Mouse (Mus musculus): ENCODE measurements at regions not wholly inside any gene's neighbourhood (a gene's known extent, or its start where the extent isn't known, plus 50 kb on each side); places are given as distances from the start of the nearest gene placed in this dataset.

DNA sequence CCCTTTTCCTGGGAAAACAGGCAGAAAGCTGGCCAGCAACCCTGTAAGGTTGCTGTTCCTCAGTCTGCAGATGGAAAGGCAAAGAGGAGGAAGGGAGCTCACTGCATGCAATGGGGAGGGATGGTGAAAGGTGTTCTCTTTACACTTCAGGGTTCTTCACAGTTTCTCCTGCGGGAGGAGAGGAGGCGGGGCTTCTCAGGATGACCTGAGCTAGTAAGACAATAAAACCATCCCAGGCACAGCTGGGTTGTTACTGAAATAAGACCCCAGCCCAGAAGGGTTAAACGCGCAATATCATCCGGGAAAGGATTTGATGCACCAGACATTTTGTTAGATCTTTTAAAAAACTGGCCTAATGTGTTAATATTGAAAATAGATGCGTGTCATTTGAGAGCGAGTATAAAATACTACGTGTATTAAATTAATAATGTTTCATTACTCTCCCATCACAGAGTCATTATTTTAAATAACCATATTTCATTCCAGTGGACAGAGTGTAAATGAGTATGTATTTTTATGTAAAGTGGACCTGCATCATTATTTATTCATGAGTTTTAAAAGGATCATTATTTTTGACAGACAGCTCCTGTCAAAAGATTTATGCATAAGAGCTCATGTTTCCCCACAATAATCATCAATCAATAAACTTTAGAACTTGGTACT, 409.8 kb downstream of the Rnd3 start:
- no peak for ATAC-seq
- no peak overlapping the region for H3K4me2 ChIP-seq (ENCODE audit: low read depth, low read length)
- 58% methylated on average over 8 of the region's 8 CpGs for WGBS
- no peak overlapping the region for H3K9ac ChIP-seq (ENCODE audit: low read depth, low read length)
- no peaks in the 10 kb centered on the region for H3K4me1 ChIP-seq (ENCODE audit: control insufficient read depth, insufficient read depth, low read length)
- H3K36me3 ChIP-seq (ENCODE audit: control insufficient read depth, insufficient read depth, low read length) = no peaks in the 10 kb centered on the region
- H3K9me3 ChIP-seq (ENCODE audit: control insufficient read depth, low read length) = no peaks in the 10 kb centered on the region
- no peak overlapping the region for H3K4me3 ChIP-seq (ENCODE audit: low read length)
- no peaks in the 10 kb centered on the region for H3K27me3 ChIP-seq (replicated peaks; ENCODE audit: control insufficient read depth, insufficient read depth, low read length)
- no peak overlapping the region for H3K27ac ChIP-seq (ENCODE audit: low read length)

DNA sequence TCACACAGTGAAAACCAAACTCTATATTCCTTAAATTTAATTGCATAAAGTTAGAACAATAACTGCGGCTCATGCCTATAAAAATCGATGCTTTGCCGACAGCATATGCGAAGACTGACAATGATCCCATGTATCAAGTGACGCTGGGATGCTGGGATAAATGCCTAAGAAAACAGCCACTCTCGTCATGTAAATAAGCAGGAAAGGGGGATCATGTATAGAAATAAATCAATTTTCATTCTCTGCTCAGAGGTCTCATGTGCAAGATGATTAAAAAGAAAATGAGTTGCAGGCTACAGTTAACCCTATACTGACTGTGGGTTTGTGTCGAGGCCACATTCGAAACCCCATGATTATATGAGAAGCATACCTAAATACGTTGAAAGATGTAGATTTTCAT, 411.2 kb downstream of the Rnd3 start:
- 75% methylated on average over 9 of the region's 9 CpGs for WGBS
- H3K36me3 ChIP-seq (ENCODE audit: control insufficient read depth, insufficient read depth, low read length) = no peaks in the 10 kb centered on the region
- H3K27ac ChIP-seq (ENCODE audit: low read length) = no peak overlapping the region
- no peak overlapping the region for H3K4me3 ChIP-seq (ENCODE audit: low read length)
- H3K27me3 ChIP-seq (replicated peaks; ENCODE audit: control insufficient read depth, insufficient read depth, low read length) = no peaks in the 10 kb centered on the region
- no peaks in the 10 kb centered on the region for H3K9me3 ChIP-seq (ENCODE audit: control insufficient read depth, low read length)
- H3K9ac ChIP-seq (ENCODE audit: low read depth, low read length) = no peak overlapping the region
- no peak overlapping the region for H3K4me2 ChIP-seq (ENCODE audit: low read depth, low read length)
- ATAC-seq = no peak
- H3K4me1 ChIP-seq (ENCODE audit: control insufficient read depth, insufficient read depth, low read length) = no peaks in the 10 kb centered on the region

DNA sequence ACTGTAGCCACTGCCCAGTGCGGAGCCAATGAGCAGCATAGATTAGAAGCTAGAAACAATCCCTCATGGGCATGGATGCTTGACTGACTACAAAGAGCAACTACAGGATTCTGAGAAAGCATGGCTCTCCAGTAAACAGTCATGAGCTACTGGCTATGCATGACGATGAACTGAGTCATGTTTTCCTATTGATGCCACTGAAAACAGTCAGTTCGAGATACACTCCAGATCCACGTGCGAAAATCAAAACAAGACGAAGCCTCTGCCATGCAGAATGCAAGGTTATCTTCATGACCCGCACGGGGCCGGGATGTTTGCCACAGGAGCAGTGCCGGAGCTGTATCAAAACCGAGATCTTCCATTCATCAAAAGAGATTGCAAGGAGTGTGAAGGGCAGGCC, 413.9 kb downstream of the Rnd3 start:
- no peak overlapping the region for H3K4me3 ChIP-seq (ENCODE audit: low read length)
- no peak overlapping the region for H3K9ac ChIP-seq (ENCODE audit: low read depth, low read length)
- ATAC-seq = no peak
- no peak overlapping the region for H3K27ac ChIP-seq (ENCODE audit: low read length)
- WGBS = 74% methylated on average over 11 of the region's 11 CpGs
- H3K27me3 ChIP-seq (replicated peaks; ENCODE audit: control insufficient read depth, insufficient read depth, low read length) = no peaks in the 10 kb centered on the region
- no peaks in the 10 kb centered on the region for H3K4me1 ChIP-seq (ENCODE audit: control insufficient read depth, insufficient read depth, low read length)
- H3K9me3 ChIP-seq (ENCODE audit: control insufficient read depth, low read length) = no peaks in the 10 kb centered on the region
- H3K36me3 ChIP-seq (ENCODE audit: control insufficient read depth, insufficient read depth, low read length) = no peaks in the 10 kb centered on the region
- H3K4me2 ChIP-seq (ENCODE audit: low read depth, low read length) = no peak overlapping the region

DNA sequence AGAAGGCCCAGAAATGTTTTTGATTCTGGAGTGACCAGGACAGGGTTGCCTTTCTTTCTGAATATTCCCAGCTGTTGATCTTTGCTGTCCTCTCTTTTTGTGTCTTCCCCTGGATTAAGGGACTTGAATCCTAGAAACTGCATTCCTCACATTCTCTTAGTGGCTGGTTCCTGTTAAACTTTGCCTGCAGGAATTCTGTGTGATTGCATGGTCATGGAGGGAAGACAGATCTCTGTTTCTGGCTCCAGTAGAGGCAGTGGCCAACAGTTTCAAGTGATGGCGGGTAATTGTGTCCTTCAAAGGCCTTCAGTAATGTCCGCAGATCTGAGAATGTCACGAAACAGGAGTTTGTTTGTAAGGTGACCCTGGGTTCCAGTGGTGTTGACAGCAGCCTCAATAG, 410.1 kb upstream of the Mmadhc start:
- Histone ChIP-seq H3K27me3 (replicated peaks; ENCODE audit: control insufficient read depth, insufficient read depth, low read length) (no peaks in the 10 kb centered on the region), H3K4me3 (ENCODE audit: low read length) (no peak overlapping the region), H3K27ac (ENCODE audit: low read length) (no peak overlapping the region), H3K4me2 (ENCODE audit: low read depth, low read length) (no peak overlapping the region), H3K36me3 (ENCODE audit: control insufficient read depth, insufficient read depth, low read length) (no peaks in the 10 kb centered on the region), H3K9ac (ENCODE audit: low read depth, low read length) (no peak overlapping the region), H3K9me3 (ENCODE audit: control insufficient read depth, low read length) (no peaks in the 10 kb centered on the region), H3K4me1 (ENCODE audit: control insufficient read depth, insufficient read depth, low read length) (peaks cover 9% of the 10 kb centered on the region)
- 59% methylated on average over 3 of the region's 3 CpGs for WGBS
- no peak for ATAC-seq

DNA sequence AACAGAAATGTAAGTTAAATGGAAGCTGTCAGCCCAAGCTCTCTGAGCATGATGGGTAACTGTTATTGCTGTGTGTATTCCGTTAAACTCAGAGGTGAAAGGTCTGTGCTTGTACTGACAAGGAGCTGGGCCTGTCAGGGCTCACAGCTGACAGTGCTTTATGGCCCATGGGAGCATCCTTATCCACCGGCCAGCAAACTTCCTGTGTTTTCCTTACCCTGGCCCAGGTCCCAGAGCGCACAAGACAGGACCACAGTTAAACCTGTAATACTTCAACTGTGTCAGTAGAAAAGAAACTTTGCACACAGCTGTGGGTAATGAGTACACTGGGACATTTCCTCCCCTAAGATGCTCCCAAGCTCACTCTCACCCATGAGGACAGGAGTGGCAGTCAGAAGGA, 407.7 kb upstream of the Mmadhc start:
- peaks cover 10% of the 10 kb centered on the region for H3K4me1 ChIP-seq (ENCODE audit: control insufficient read depth, insufficient read depth, low read length)
- WGBS = 42% methylated on average over 3 of the region's 3 CpGs
- peak; percentile 69 for ATAC-seq
- H3K4me2 ChIP-seq (ENCODE audit: low read depth, low read length) = no peak overlapping the region
- H3K36me3 ChIP-seq (ENCODE audit: control insufficient read depth, insufficient read depth, low read length) = no peaks in the 10 kb centered on the region
- H3K9ac ChIP-seq (ENCODE audit: low read depth, low read length) = no peak overlapping the region
- no peaks in the 10 kb centered on the region for H3K27me3 ChIP-seq (replicated peaks; ENCODE audit: control insufficient read depth, insufficient read depth, low read length)
- H3K27ac ChIP-seq (ENCODE audit: low read length) = peak overlapping the region; percentile 66
- H3K9me3 ChIP-seq (ENCODE audit: control insufficient read depth, low read length) = no peaks in the 10 kb centered on the region
- H3K4me3 ChIP-seq (ENCODE audit: low read length) = no peak overlapping the region

DNA sequence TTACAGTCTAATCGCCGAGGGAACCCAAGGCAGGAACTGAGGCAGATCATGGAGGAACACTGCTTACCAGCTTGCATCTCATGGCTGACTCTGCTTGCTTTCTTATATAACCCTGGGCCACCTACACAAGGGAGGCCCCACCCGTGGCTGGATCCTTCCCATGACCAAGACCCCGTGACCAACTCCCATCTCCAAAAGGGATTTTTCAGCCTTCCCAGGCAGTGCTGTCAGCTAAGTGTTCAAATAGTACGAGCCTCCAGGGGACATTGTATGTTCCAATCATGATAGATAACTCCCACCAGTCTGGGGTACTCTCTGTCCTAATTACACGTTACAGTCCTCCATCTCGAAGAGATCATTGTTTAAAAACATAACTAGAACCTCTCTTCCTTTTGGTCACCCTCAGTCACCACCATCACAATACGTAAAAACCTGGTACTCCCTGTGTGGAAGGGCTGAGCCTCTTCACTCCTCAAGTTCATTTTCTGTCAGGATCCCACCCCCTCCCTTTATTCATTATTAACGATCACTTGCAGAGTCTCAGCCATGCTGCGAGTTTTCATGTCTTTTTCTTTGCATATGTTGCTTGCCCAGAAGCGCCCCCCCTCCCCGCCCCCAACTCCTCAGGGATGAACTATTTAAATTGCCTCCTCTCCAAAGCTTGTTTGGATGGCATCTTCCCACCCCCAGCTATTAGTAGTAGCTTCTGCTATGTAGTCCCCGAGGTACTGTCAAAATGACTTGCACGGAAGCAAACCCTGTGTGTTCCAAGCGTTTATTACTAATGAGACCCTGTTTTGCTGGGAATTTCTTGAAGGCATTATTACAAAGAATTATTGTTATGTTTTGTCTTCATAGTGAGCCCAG, 406.2 kb upstream of the Mmadhc start:
- Histone ChIP-seq H3K9ac (ENCODE audit: low read depth, low read length) (no peak overlapping the region), H3K9me3 (ENCODE audit: control insufficient read depth, low read length) (no peaks in the 10 kb centered on the region), H3K27ac (ENCODE audit: low read length) (no peak overlapping the region), H3K4me2 (ENCODE audit: low read depth, low read length) (no peak overlapping the region), H3K4me1 (ENCODE audit: control insufficient read depth, insufficient read depth, low read length) (peaks cover 12% of the 10 kb centered on the region), H3K27me3 (replicated peaks; ENCODE audit: control insufficient read depth, insufficient read depth, low read length) (no peaks in the 10 kb centered on the region), H3K36me3 (ENCODE audit: control insufficient read depth, insufficient read depth, low read length) (no peaks in the 10 kb centered on the region), H3K4me3 (ENCODE audit: low read length) (no peak overlapping the region)
- 78% methylated on average over 15 of the region's 15 CpGs for WGBS
- no peak for ATAC-seq

DNA sequence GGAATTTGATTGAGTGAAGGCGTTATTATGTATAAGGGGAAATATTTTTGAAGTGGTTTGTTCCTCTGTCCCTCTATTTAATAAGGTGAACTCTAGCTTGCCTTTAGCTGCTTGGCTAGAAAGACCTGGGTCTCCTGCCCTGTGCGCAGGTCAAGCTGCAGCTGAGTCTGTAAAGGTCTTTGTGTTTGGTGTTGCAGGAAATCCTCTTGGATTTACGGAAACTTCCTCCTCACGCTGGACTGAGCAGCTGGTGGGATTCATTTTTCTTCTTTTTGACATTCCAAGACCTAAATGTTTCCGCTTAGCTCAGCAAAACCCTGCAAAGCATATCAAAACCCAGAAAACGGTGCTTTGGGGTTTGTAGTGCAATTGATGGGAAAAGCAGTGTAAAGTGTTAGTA, 402.2 kb upstream of the Mmadhc start:
- no peak overlapping the region for H3K4me3 ChIP-seq (ENCODE audit: low read length)
- H3K36me3 ChIP-seq (ENCODE audit: control insufficient read depth, insufficient read depth, low read length) = no peaks in the 10 kb centered on the region
- H3K9me3 ChIP-seq (ENCODE audit: control insufficient read depth, low read length) = no peaks in the 10 kb centered on the region
- no peak overlapping the region for H3K9ac ChIP-seq (ENCODE audit: low read depth, low read length)
- WGBS = 49% methylated on average over 6 of the region's 6 CpGs
- H3K4me2 ChIP-seq (ENCODE audit: low read depth, low read length) = no peak overlapping the region
- peaks cover 2% of the 10 kb centered on the region; the same call in 1 of the 2 replicates for H3K4me1 ChIP-seq (ENCODE audit: control insufficient read depth, insufficient read depth, low read length)
- no peak overlapping the region for H3K27ac ChIP-seq (ENCODE audit: low read length)
- no peak for ATAC-seq
- H3K27me3 ChIP-seq (replicated peaks; ENCODE audit: control insufficient read depth, insufficient read depth, low read length) = no peaks in the 10 kb centered on the region

DNA sequence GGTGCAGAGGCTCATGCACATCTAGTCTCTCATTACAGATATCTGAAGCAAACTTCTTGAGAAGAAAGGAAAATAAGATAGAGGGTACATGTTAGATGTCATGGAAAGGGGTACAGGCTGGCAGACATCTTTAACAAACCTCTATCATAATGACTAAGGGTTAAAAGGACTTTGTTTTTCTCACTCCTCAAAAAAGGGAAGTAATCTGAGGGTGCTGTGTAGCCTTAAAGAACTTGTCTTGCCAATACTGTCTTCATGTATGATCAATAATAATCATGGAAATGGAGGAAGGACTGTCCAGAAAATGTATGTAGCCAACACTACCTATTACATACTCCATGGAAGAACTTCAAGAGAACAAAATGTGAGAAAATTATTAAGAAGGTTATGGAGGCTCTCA, 400.0 kb upstream of the Mmadhc start:
- H3K9me3 ChIP-seq (ENCODE audit: control insufficient read depth, low read length) = no peaks in the 10 kb centered on the region
- H3K36me3 ChIP-seq (ENCODE audit: control insufficient read depth, insufficient read depth, low read length) = no peaks in the 10 kb centered on the region
- H3K4me1 ChIP-seq (ENCODE audit: control insufficient read depth, insufficient read depth, low read length) = peaks cover 5% of the 10 kb centered on the region; the same call in 1 of the 2 replicates
- no peak overlapping the region for H3K27ac ChIP-seq (ENCODE audit: low read length)
- no peaks in the 10 kb centered on the region for H3K27me3 ChIP-seq (replicated peaks; ENCODE audit: control insufficient read depth, insufficient read depth, low read length)
- no peak overlapping the region for H3K9ac ChIP-seq (ENCODE audit: low read depth, low read length)
- H3K4me2 ChIP-seq (ENCODE audit: low read depth, low read length) = no peak overlapping the region
- no peak for ATAC-seq
- no peak overlapping the region for H3K4me3 ChIP-seq (ENCODE audit: low read length)

DNA sequence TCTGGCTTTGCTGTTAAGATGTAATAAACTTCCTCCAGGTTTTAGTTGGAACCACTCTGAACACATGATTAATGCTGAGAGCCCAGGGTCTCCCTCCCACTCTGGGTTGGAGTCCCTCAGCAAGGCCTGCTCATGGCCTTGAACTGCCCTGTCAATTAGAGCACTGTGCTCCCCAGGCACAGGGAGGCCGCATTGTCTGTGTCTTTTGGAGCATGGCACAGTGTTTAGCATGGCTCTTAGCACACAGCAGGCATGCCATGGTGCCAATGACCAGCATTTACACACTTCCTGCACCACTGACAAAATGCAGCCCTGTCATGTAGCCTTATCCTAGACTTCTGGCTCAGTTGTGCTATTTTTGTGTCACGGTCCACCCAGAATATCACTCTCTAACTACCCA, 398.2 kb upstream of the Mmadhc start:
- no peak overlapping the region for H3K27ac ChIP-seq (ENCODE audit: low read length)
- no peak overlapping the region for H3K4me2 ChIP-seq (ENCODE audit: low read depth, low read length)
- H3K36me3 ChIP-seq (ENCODE audit: control insufficient read depth, insufficient read depth, low read length) = no peaks in the 10 kb centered on the region
- 68% methylated on average over 2 of the region's 2 CpGs for WGBS
- H3K27me3 ChIP-seq (replicated peaks; ENCODE audit: control insufficient read depth, insufficient read depth, low read length) = no peaks in the 10 kb centered on the region
- no peaks in the 10 kb centered on the region for H3K9me3 ChIP-seq (ENCODE audit: control insufficient read depth, low read length)
- H3K9ac ChIP-seq (ENCODE audit: low read depth, low read length) = no peak overlapping the region
- no peak for ATAC-seq
- H3K4me1 ChIP-seq (ENCODE audit: control insufficient read depth, insufficient read depth, low read length) = peaks cover 5% of the 10 kb centered on the region; the same call in 1 of the 2 replicates
- no peak overlapping the region for H3K4me3 ChIP-seq (ENCODE audit: low read length)
